Mouse (Mus musculus) embryonic fibroblast, embryonic 13.5 days (primary cell): ENCODE results near the gene Cadm3.
"Not testable (repeated sequence)": the region's sequence is repeated elsewhere in the genome, so short reads cannot be mapped to it uniquely, and the experiment has no call there.

Source experiments
- CTCF ChIP-seq: IDR thresholded peaks from 2 replicates; pipeline ENCODE4 v1.5.1; 2011; ENCODE audit warnings: mild to moderate bottlenecking, control low read depth, low read length, moderate library complexity, borderline replicate concordance; ENCODE audit not compliant: insufficient read depth
- POLR2A ChIP-seq: IDR thresholded peaks from 2 replicates; pipeline ENCODE4 v1.6.1; 2011; ENCODE audit warnings: low read depth, mild to moderate bottlenecking, control low read depth, low read length, moderate library complexity

DNA sequence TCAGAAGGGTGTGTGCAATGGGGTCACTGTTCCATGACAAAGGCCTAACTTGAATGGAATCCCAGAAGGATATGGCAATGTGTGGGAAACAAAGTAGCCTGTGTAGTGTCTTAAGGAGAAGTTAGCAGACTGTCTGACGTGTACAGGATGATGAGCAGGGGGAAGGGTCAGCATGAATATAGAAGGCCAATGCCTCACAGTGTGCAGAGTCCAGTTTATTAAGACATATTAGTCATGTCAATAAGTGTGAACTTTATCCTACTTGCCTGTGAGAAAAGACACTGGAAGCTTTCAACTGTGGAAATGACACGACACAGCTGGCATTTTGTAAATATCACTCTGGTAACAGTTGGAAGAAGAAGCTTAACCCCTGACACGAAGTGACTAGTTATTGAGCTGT lies 64.7 kb downstream of the Cadm3 start:
- not testable (repeated sequence) for TF ChIP-seq CTCF, POLR2A
